Mouse (Mus musculus): ENCODE results near the gene Glb1l2. TPM values are rescaled to one million over a fixed set of nuclear protein-coding genes. Genes with fewer than 3 reads are reported as not detected.

The Glb1l2 gene
- polyA plus RNA-seq, 1 experiment = 0.05 TPM

GRCm38 (mm10) chr9:26762477-26762876 lies 43.8 kb downstream of the Glb1l2 start:
- H3K27me3 ChIP-seq (ENCODE audit: control insufficient read depth, insufficient read depth, low read length) = no peaks in the 10 kb centered on the region

DNA sequence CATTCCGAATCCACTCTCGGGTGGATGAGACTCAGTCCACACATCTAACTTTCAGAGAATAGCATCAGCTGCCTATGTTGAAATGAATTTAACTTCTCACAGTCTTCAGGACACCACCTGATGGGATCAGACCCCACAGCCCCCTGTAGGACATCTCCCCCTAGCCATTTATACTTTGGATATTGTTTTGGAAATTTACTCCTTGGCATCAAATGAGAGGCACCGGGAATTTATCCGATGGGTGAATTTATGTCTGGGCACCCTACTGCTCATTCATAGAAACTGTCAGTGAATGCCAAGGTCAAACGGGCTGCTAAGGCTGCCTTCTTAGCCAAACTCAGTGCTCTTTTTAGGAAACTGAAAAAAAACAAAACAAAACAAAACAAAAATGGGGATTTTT lies 45.7 kb downstream of the Glb1l2 start:
- H3K4me3 ChIP-seq (ENCODE audit: low read depth, low read length) = no peak overlapping the region
- no peaks in the 10 kb centered on the region for H3K27me3 ChIP-seq (ENCODE audit: control insufficient read depth, insufficient read depth, low read length)
- H3K4me1 ChIP-seq (ENCODE audit: control insufficient read depth, insufficient read depth, insufficient read length, low read length) = no peaks in the 10 kb centered on the region
- TF ChIP-seq CTCF (IDR thresholded peaks at IDR 0.05; ENCODE audit: extremely low read depth, insufficient read length, insufficient replicate concordance, low read depth, low read length) (no peak), POLR2A (IDR thresholded peaks at IDR 0.05; ENCODE audit: low read depth, low read length) (no peak)
- H3K27ac ChIP-seq (ENCODE audit: insufficient read depth, low read depth, low read length) = no peak overlapping the region
- no peaks in the 10 kb centered on the region for H3K36me3 ChIP-seq (ENCODE audit: control insufficient read depth, insufficient read depth, low read length)
- WGBS = 74% methylated on average over 5 of the region's 5 CpGs

More at GRCm38 (mm10) chr9:26762477-26762876, 43.8 kb downstream of the Glb1l2 start:
- TF ChIP-seq CTCF (IDR thresholded peaks at IDR 0.05; ENCODE audit: extremely low read depth, insufficient read length, insufficient replicate concordance, low read depth, low read length) (no peak), POLR2A (IDR thresholded peaks at IDR 0.05; ENCODE audit: low read depth, low read length) (no peak)
- Histone ChIP-seq H3K36me3 (ENCODE audit: control insufficient read depth, insufficient read depth, low read length) (no peaks in the 10 kb centered on the region), H3K4me1 (ENCODE audit: control insufficient read depth, insufficient read depth, insufficient read length, low read length) (no peaks in the 10 kb centered on the region), H3K27ac (ENCODE audit: insufficient read depth, low read depth, low read length) (no peak overlapping the region), H3K4me3 (ENCODE audit: low read depth, low read length) (no peak overlapping the region)
- WGBS = 86% methylated on average over 6 of the region's 6 CpGs

- WGBS = 29% methylated on average over 9 of the region's 9 CpGs
- H3K4me1 ChIP-seq (ENCODE audit: control insufficient read depth, insufficient read depth, insufficient read length, low read length) = no peaks in the 10 kb centered on the region
- H3K27me3 ChIP-seq (ENCODE audit: control insufficient read depth, insufficient read depth, low read length) = no peaks in the 10 kb centered on the region
- no peaks in the 10 kb centered on the region for H3K36me3 ChIP-seq (ENCODE audit: control insufficient read depth, insufficient read depth, low read length)
- H3K27ac ChIP-seq (ENCODE audit: insufficient read depth, low read depth, low read length) = no peak overlapping the region
- TF ChIP-seq POLR2A (IDR thresholded peaks at IDR 0.05; ENCODE audit: low read depth, low read length) (no peak), CTCF (IDR thresholded peaks at IDR 0.05; ENCODE audit: extremely low read depth, insufficient read length, insufficient replicate concordance, low read depth, low read length) (no peak)
- H3K4me3 ChIP-seq (ENCODE audit: low read depth, low read length) = no peak overlapping the region
These were observed 46.2 kb downstream of the Glb1l2 start for GRCm38 (mm10) chr9:26760081-26760480.

GRCm38 (mm10) chr9:26748893-26749292 lies 57.4 kb downstream of the Glb1l2 start:
- 67% methylated on average over 4 of the region's 4 CpGs for WGBS

DNA sequence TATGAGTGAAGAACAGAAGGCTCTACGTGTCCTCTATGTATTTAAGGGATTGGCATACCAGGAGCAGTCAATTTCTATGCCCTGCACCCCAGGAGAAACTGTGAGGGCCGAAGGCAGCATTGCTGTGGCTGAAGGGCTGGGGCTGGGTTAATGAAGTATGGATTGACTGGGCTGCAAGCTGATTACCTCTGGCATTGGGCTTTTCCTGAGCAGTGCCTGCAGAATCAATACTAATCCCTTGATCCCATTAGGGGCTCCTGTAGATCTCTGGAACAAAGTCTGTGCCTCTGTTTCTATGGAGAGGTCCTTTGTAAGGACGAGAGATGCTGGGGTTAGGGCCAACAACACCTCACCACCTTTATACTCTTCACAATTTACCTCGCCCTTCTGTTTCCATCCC lies 59.1 kb downstream of the Glb1l2 start:
- no peaks in the 10 kb centered on the region for H3K4me1 ChIP-seq (ENCODE audit: control insufficient read depth, insufficient read depth, insufficient read length, low read length)
- H3K36me3 ChIP-seq (ENCODE audit: control insufficient read depth, insufficient read depth, low read length) = no peaks in the 10 kb centered on the region
- no peak overlapping the region for H3K27ac ChIP-seq (ENCODE audit: insufficient read depth, low read depth, low read length)
- TF ChIP-seq CTCF (IDR thresholded peaks at IDR 0.05; ENCODE audit: extremely low read depth, insufficient read length, insufficient replicate concordance, low read depth, low read length) = no peak
- no peaks in the 10 kb centered on the region for H3K27me3 ChIP-seq (ENCODE audit: control insufficient read depth, insufficient read depth, low read length)
- no peak overlapping the region for H3K4me3 ChIP-seq (ENCODE audit: low read depth, low read length)
- 42% methylated on average over 4 of the region's 4 CpGs for WGBS

More at GRCm38 (mm10) chr9:26748893-26749292, 57.4 kb downstream of the Glb1l2 start:
- H3K4me1 ChIP-seq (ENCODE audit: control insufficient read depth, insufficient read depth, insufficient read length, low read length) = no peaks in the 10 kb centered on the region
- no peaks in the 10 kb centered on the region for H3K27me3 ChIP-seq (ENCODE audit: control insufficient read depth, insufficient read depth, low read length)
- no peak for TF ChIP-seq CTCF (IDR thresholded peaks at IDR 0.05; ENCODE audit: extremely low read depth, insufficient read length, insufficient replicate concordance, low read depth, low read length)
- TF ChIP-seq POLR2A (IDR thresholded peaks at IDR 0.05; ENCODE audit: low read depth, low read length) = no peak
- no peaks in the 10 kb centered on the region for H3K36me3 ChIP-seq (ENCODE audit: control insufficient read depth, insufficient read depth, low read length)
- no peak overlapping the region for H3K4me3 ChIP-seq (ENCODE audit: low read depth, low read length)
- no peak overlapping the region for H3K27ac ChIP-seq (ENCODE audit: insufficient read depth, low read depth, low read length)

DNA sequence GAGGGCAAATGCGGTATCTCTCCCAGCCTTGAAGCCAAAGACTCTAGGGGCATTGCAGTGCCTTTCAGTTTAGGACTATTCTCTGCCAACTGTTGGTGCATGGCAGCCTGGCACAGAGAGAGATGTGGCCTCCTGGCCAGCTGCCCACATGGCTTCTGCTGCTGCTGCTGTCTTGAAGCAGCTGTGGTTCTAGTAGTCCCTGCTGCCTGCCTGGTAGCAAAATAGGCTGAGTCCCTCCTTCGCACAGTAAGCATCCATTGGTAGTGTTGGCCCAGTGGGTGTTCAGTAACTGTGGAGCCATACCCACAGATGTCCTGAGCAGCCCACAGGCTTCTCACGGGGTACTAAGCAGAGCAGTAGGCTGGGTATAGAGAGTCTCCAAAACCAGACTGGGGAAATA lies 63.5 kb downstream of the Glb1l2 start:
- Histone ChIP-seq H3K27ac (ENCODE audit: insufficient read depth, low read depth, low read length) (no peak overlapping the region), H3K4me3 (ENCODE audit: low read depth, low read length) (no peak overlapping the region), H3K27me3 (ENCODE audit: control insufficient read depth, insufficient read depth, low read length) (no peaks in the 10 kb centered on the region), H3K36me3 (ENCODE audit: control insufficient read depth, insufficient read depth, low read length) (no peaks in the 10 kb centered on the region), H3K4me1 (ENCODE audit: control insufficient read depth, insufficient read depth, insufficient read length, low read length) (no peaks in the 10 kb centered on the region)
- WGBS = 88% methylated on average over 3 of the region's 3 CpGs
- TF ChIP-seq POLR2A (IDR thresholded peaks at IDR 0.05; ENCODE audit: low read depth, low read length) (no peak), CTCF (IDR thresholded peaks at IDR 0.05; ENCODE audit: extremely low read depth, insufficient read length, insufficient replicate concordance, low read depth, low read length) (no peak)

DNA sequence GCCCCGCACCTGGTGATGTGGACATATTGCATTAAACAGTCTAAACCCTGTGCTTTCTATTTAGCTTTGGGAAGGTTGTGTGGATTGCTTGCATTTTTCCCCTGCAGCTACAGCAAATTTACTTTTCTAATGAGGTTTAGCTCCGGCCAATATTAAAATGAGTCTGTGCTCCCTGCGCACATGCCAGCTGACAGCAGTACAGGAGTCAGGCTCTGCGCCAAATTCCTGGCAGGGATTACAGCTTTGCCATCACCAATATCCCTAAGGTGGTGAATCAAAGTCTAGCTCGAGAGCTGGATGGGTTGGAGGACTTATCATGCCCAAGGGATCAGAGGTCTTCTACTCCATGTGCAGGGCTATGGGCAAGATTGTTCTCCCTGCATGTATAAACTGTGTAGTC lies 69.2 kb downstream of the Glb1l2 start:
- WGBS = 68% methylated on average over 5 of the region's 5 CpGs
- Histone ChIP-seq H3K36me3 (ENCODE audit: control insufficient read depth, insufficient read depth, low read length) (no peaks in the 10 kb centered on the region), H3K27ac (ENCODE audit: insufficient read depth, low read depth, low read length) (no peak overlapping the region), H3K4me3 (ENCODE audit: low read depth, low read length) (no peak overlapping the region), H3K4me1 (ENCODE audit: control insufficient read depth, insufficient read depth, insufficient read length, low read length) (no peaks in the 10 kb centered on the region), H3K27me3 (ENCODE audit: control insufficient read depth, insufficient read depth, low read length) (peaks cover 6% of the 10 kb centered on the region; the same call in 1 of the 2 replicates)
- no peak for TF ChIP-seq POLR2A (IDR thresholded peaks at IDR 0.05; ENCODE audit: low read depth, low read length)
- no peak for TF ChIP-seq CTCF (IDR thresholded peaks at IDR 0.05; ENCODE audit: extremely low read depth, insufficient read length, insufficient replicate concordance, low read depth, low read length)

DNA sequence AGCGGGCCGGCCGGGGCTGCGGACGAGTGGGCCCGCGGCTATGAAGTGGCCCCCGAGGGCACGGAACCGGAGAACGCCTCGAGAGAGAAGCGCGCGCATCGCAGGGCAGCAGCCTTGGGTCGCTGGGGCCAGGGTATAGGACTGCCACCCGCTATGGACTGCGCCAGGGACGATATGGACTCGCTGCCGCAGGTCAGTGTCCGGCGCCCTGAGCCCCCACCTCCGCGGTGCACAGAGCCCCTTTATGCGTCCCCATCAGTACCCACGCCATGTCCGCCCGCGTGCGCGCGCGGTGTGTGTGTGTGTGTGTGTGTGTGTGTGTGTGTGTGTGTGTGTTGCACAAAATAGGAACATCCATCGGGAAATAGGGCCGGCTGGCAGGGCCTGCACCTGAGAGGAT lies 72.3 kb downstream of the Glb1l2 start:
- WGBS = 5% methylated on average over 37 of the region's 37 CpGs
- Histone ChIP-seq H3K4me1 (ENCODE audit: control insufficient read depth, insufficient read depth, insufficient read length, low read length) (no peaks in the 10 kb centered on the region), H3K27ac (ENCODE audit: insufficient read depth, low read depth, low read length) (no peak overlapping the region), H3K36me3 (ENCODE audit: control insufficient read depth, insufficient read depth, low read length) (no peaks in the 10 kb centered on the region), H3K4me3 (ENCODE audit: low read depth, low read length) (no peak overlapping the region), H3K27me3 (ENCODE audit: control insufficient read depth, insufficient read depth, low read length) (peaks cover 6% of the 10 kb centered on the region; the same call in 1 of the 2 replicates)
- TF ChIP-seq POLR2A (IDR thresholded peaks at IDR 0.05; ENCODE audit: low read depth, low read length) (no peak), CTCF (IDR thresholded peaks at IDR 0.05; ENCODE audit: extremely low read depth, insufficient read length, insufficient replicate concordance, low read depth, low read length) (no peak)
